Mouse (Mus musculus) embryonic facial prominence, embryonic 15.5 days (tissue): ENCODE results near the gene Nqo2. TPM values are rescaled to one million over a fixed set of nuclear protein-coding genes. Genes with fewer than 3 reads are reported as not detected.
A peak's percentile ranks its signal among the peaks of the same experiment; 100 is the strongest.
"Not testable (repeated sequence)": the region's sequence is repeated elsewhere in the genome, so short reads cannot be mapped to it uniquely, and the experiment has no call there.

ENCODE experiments used
- ATAC-seq: fragments of 200-750 bp; cut with Nextera tagmentation; 2 replicates; pipeline ENCODE4 v1.8.0; 2017; ENCODE audit warnings: low read depth, moderate TSS enrichment; ENCODE audit not compliant: insufficient number of reproducible peaks, low FRiP score, low TSS enrichment
- H3K27ac ChIP-seq: fragments of 300-500 bp; sonication (generic); replicated peaks from 2 replicates; pipeline ENCODE4 v1.5.1; 2015; ENCODE audit warnings: mild to moderate bottlenecking, inconsistent platforms
- H3K27me3 ChIP-seq: fragments of 300-500 bp; sonication (generic); 2 replicates; pipeline ENCODE4 v1.6.1; 2015; ENCODE audit warnings: inconsistent platforms
- H3K36me3 ChIP-seq: fragments of 300-500 bp; sonication (generic); 2 replicates; pipeline ENCODE4 v1.6.1; 2015; ENCODE audit warnings: mild to moderate bottlenecking, inconsistent platforms
- H3K4me1 ChIP-seq: fragments of 300-500 bp; sonication (generic); 2 replicates; pipeline ENCODE4 v1.6.1; 2015; ENCODE audit warnings: inconsistent platforms
- H3K4me2 ChIP-seq: fragments of 300-500 bp; sonication (generic); replicated peaks from 2 replicates; pipeline ENCODE4 v1.6.1; 2015; ENCODE audit warnings: mild to moderate bottlenecking, inconsistent platforms
- H3K4me3 ChIP-seq: fragments of 300-500 bp; sonication (generic); replicated peaks from 2 replicates; pipeline ENCODE4 v1.5.1; 2015; ENCODE audit warnings: mild to moderate bottlenecking, inconsistent platforms
- H3K9ac ChIP-seq: fragments of 300-500 bp; sonication (generic); 2 replicates; pipeline ENCODE4 v1.6.1; 2015; ENCODE audit warnings: inconsistent platforms
- H3K9me3 ChIP-seq: fragments of 300-500 bp; sonication (generic); replicated peaks from 2 replicates; pipeline ENCODE4 v1.6.1; 2016; ENCODE audit warnings: inconsistent platforms
- WGBS: fragments of 180-500 bp; shearing (Covaris S2); methylation state at CpG from one replicate; pipeline ENCODE4 v1.1.7; 2015; 5-methylcytosine and 5-hydroxymethylcytosine counted together
- polyA plus RNA-seq: library from polyadenylated mRNA; unstranded; fragments of >200 nt; fragmentation: Nextera tagmentation; extraction: Ambion mirVana; gene quantifications from 2 replicates; pipeline ENCODE4 v1.2.1, GENCODE M21; 2015

Nqo2 gene
- 15.8 and 19.1 TPM in 2 replicates for polyA plus RNA-seq

DNA sequence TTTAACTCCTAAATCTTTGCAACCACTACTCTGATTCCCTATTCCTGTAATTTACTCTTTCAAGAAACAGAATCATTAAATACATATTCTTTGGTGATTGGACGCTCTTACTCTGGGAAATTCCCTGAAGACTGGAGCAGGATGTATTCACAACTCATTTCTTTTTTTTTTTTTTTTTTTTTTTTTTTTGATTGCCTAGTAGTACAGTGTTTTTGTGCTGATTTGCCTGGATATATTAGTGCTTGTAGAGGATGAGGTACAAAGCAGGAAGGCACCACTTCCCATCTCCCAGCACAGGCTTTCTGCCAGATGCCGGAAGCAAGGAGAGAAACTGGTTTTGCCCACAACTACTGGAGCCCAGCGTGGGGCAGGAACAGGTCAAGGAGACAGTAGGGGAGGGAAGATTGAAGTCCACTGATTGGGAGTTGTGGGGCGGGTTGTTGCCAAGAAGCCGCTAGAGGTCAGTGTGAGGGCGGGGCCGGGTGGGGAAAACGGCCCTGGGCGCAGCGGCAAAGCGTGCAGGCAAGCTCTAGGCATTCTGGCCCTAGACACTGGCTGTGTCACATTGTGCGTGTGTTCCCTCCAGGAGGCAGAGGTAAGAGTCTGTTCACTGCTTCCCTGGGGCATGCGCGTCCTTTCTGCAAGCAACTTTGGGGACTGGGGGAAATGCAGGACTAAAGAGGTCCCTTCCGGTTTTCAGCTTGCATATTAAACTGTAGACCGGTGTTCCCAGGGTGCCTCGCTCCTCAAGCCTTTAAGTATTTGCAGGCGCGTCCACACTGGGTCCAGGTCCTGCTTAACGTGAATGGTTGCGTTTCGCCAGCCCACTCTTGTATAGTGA is at the start of gene Nqo2:
TSS of gene Nqo2 (plus strand) at position 482 of the 841 bp plus-strand sequence.
- 1% methylated on average over 22 of the region's 22 CpGs for WGBS
- no peaks in the 10 kb centered on the region for H3K9me3 ChIP-seq
- H3K27ac ChIP-seq = peak within 1 kb of the TSS; percentile 86
- H3K27me3 ChIP-seq = no peaks in the 10 kb centered on the region
- peak within 1 kb of the TSS; percentile 60 for H3K4me2 ChIP-seq
- H3K4me3 ChIP-seq = peak within 1 kb of the TSS; percentile 60
- peaks cover 8% of the 10 kb centered on the region; the same call in 1 of the 2 replicates for H3K4me1 ChIP-seq
- H3K9ac ChIP-seq = peak within 1 kb of the TSS; percentile 48
- peak; percentile 77 for ATAC-seq
- H3K36me3 ChIP-seq = no peaks in the 10 kb centered on the region

DNA sequence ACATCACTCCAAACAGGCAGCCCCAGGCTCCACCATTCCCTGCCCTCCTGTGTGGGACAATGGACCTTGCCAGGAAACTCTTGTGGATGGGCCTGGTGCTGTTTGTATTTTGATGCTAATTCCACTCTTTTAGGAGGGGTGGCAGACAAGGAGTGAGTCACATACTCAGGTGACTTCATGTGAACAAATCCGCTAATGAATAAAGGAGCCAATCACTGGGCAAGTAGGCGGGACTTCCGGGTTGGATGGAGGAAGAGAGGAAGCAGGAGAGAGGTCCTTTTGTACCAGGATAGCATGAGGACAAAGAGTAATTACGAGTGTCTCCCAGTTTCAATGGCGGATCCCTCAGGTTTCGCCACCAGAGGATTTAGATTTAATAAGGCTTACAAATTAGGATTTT is 43.4 kb upstream of the Nqo2 start:
- ATAC-seq = no peak
- WGBS = 90% methylated on average over 6 of the region's 6 CpGs
- peaks cover 50% of the 10 kb centered on the region for H3K36me3 ChIP-seq
- no peaks in the 10 kb centered on the region for H3K4me1 ChIP-seq
- H3K27me3 ChIP-seq = no peaks in the 10 kb centered on the region
- H3K9ac ChIP-seq = no peak overlapping the region
- no peak overlapping the region for H3K4me2 ChIP-seq
- H3K4me3 ChIP-seq = no peak overlapping the region
- H3K27ac ChIP-seq = no peak overlapping the region
- no peaks in the 10 kb centered on the region for H3K9me3 ChIP-seq

DNA sequence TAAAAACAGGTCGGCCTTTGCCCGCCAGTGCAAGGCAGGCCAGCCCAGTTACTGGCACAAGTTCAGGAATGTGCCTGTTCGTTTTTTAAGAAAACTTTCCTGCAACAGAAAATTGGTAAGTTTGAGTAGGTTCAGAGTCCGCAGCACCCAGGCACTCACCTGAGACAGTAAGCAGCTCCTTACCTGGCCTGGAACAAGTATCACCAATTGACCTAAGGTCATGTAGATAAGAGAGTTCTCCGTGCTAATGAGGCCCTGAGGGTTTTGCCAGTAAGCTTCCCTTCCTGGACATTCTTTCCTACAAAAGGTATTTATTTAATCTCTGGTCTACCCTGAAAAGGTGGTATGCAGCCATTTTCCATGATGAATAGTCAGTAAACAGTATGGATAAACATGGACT is 42.8 kb upstream of the Nqo2 start:
- peaks cover 50% of the 10 kb centered on the region for H3K36me3 ChIP-seq
- H3K4me1 ChIP-seq = no peaks in the 10 kb centered on the region
- H3K27me3 ChIP-seq = no peaks in the 10 kb centered on the region
- H3K9ac ChIP-seq = no peak overlapping the region
- no peak overlapping the region for H3K27ac ChIP-seq
- no peak overlapping the region for H3K4me3 ChIP-seq
- 75% methylated on average over 5 of the region's 5 CpGs for WGBS
- no peak for ATAC-seq
- H3K4me2 ChIP-seq = no peak overlapping the region
- H3K9me3 ChIP-seq = no peaks in the 10 kb centered on the region

DNA sequence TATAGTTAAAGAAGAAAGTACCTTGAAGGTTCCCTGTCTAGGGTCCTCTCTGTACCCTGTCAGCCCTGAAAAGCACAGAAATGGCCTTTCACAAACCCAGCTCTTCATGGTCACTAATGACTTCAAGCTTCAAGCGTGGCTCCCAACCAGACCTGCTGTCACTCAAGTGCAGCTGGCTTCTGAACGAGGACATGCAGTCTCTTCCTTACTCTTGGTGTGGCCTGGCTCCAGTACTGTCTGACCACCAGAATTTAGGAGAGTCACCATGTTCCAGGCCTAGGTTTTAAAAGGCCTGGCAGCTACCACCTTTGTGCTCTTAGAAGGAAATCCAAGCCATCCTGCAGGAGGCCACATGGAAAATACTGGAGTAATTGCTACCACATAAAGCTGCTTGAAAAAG is 34.2 kb upstream of the Nqo2 start:
- no peaks in the 10 kb centered on the region for H3K27me3 ChIP-seq
- H3K9ac ChIP-seq = no peak overlapping the region
- 65% methylated on average over 2 of the region's 2 CpGs for WGBS
- no peaks in the 10 kb centered on the region for H3K9me3 ChIP-seq
- peaks cover 26% of the 10 kb centered on the region; the same call in 1 of the 2 replicates for H3K36me3 ChIP-seq
- H3K4me2 ChIP-seq = no peak overlapping the region
- no peak overlapping the region for H3K4me3 ChIP-seq
- H3K4me1 ChIP-seq = peaks cover 10% of the 10 kb centered on the region
- H3K27ac ChIP-seq = no peak overlapping the region
- ATAC-seq = no peak

DNA sequence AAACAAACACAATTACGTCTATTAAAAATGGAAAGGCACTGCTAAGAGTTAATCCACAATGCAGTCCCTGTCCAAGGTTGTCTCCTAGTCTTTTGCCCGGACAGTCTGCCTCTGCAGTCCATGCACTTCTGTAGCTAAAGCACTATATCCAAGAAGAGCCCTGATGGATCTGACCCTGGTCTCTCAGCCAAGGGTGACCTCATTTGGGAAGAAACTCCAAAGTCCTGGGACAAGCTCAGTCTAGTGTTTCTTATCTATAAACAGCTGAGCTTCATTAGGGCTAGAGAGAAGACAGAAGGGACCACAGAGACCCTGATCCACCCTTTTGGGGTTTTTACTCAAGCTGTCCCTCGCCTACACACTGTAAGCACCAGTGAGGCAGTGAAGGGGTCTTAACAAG is 33.6 kb upstream of the Nqo2 start:
- Histone ChIP-seq H3K9ac (no peak overlapping the region), H3K27me3 (no peaks in the 10 kb centered on the region), H3K4me2 (no peak overlapping the region), H3K4me3 (no peak overlapping the region), H3K9me3 (no peaks in the 10 kb centered on the region), H3K27ac (no peak overlapping the region), H3K4me1 (peaks cover 13% of the 10 kb centered on the region), H3K36me3 (peaks cover 21% of the 10 kb centered on the region; the same call in 1 of the 2 replicates)
- no peak for ATAC-seq
- 71% methylated on average over 3 of the region's 3 CpGs for WGBS

DNA sequence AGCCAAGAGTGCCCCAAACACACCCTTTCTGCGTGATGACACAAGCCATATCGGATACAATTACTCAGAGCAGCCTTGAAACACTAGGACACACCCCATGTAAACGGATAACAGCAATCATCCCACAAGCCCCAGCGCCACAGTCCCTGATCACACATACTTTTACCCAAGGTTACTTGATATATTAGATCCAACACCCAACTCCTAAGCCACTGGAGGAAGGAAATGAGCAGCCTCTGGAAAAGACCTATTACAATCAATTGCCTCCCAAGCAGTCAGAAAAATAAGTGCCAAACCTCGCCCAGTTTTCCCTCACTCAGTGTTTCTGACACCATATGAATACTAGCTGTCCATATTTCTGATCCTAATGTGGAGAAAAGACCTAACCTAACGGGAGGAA is 29.7 kb upstream of the Nqo2 start:
- H3K27ac ChIP-seq = no peak overlapping the region
- H3K4me2 ChIP-seq = peak overlapping the region; percentile 80
- 48% methylated on average over 6 of the region's 6 CpGs for WGBS
- peak overlapping the region; percentile 77 for H3K4me3 ChIP-seq
- no peaks in the 10 kb centered on the region for H3K9me3 ChIP-seq
- no peaks in the 10 kb centered on the region for H3K27me3 ChIP-seq
- 0 out of 2 replicates have a peak, but pooled peaks cover 13% of the 10 kb centered on the region for H3K36me3 ChIP-seq
- H3K9ac ChIP-seq = no peak overlapping the region
- ATAC-seq = no peak
- H3K4me1 ChIP-seq = peaks cover 19% of the 10 kb centered on the region

DNA sequence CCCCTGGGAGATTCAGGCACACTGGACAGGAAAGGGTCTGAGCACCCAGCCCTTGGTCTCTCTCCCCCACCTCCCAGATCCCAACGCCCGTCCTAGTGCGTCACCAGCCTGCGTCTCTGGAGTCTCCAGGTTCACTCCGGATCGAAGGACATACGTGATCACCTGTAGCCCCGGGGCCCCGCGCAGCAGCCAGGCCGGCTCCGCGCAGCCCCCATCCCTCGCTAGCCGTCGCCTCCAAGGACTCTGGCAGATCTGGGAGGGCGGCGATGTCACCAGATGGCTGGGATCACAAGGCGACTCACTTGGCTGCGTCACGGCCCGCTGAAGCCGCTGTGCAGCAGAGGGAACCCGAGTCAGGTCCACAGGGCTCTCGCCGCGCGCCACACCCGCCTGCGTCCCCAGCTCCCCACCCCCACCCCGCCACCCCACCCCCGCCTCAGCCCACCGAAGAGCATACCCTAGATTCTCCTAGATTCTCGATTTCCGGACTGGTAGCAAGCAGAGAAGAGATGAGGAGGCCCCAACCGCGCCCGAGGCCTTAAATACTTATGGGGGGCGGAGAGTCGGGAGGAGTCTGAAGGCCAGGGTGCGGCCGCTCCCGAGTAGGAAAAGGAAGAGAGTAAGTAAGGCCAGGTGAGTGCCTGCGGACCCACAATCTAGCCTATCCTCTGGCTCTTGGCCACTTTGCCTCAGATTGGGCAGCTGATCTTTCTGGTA is 28.9 kb upstream of the Nqo2 start:
- under 1% methylated on average over 44 of the region's 44 CpGs for WGBS
- Histone ChIP-seq H3K4me1 (peaks cover 19% of the 10 kb centered on the region), H3K4me2 (peak overlapping the region; percentile 80), H3K36me3 (0 out of 2 replicates have a peak, but pooled peaks cover 5% of the 10 kb centered on the region), H3K27me3 (no peaks in the 10 kb centered on the region), H3K4me3 (peak overlapping the region; percentile 77), H3K9me3 (no peaks in the 10 kb centered on the region), H3K9ac (peak overlapping the region; percentile 68), H3K27ac (peak overlapping the region; percentile 55)
- ATAC-seq = peak; percentile 83

DNA sequence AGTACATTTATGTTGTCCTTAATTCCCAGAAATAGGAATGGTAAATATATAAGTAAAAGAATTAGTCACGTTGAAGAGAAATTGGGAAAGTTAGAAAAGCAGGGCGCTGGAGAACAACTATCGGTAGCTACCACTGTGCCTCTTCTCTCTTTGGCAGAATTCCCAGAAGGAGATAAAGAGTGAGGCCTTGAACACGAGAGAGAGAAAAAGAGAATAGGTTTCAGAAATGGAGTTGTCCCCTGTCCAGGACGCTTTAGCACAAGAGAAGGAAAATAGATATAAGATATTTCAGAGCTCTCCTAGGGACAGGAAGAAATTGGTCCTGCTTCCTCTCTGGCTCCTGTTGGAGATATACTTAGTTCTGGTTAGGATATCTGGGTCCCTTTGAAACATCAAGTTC is 27.3 kb upstream of the Nqo2 start:
- H3K9me3 ChIP-seq = no peaks in the 10 kb centered on the region
- peaks cover 19% of the 10 kb centered on the region for H3K4me1 ChIP-seq
- WGBS = 69% methylated on average over 5 of the region's 5 CpGs
- no peaks in the 10 kb centered on the region for H3K36me3 ChIP-seq
- no peak overlapping the region for H3K4me2 ChIP-seq
- no peak overlapping the region for H3K27ac ChIP-seq
- no peak for ATAC-seq
- H3K9ac ChIP-seq = no peak overlapping the region
- no peaks in the 10 kb centered on the region for H3K27me3 ChIP-seq
- no peak overlapping the region for H3K4me3 ChIP-seq

DNA sequence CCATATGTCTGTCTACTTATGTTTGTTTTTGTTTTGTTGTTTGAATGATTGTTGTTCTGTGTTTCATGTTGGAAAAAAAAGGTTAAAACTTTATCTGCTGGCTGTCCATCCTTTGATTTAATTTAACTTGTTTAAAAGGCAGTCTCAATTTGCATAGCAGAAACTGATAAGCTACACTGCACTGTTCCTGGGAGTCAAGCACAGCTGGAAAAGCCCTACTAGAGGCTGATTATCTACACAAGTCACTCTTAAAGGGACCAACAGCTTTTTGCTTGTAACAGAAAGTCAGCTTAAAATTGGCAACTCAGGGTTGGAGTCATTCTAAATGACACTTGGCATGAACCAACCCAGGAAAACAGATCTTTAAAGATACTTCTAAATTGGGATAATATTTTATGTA is 26.9 kb upstream of the Nqo2 start:
- peaks cover 19% of the 10 kb centered on the region for H3K4me1 ChIP-seq
- not testable (repeated sequence) for H3K27ac ChIP-seq, H3K4me3 ChIP-seq, H3K9ac ChIP-seq, H3K27me3 ChIP-seq, H3K36me3 ChIP-seq, ATAC-seq, H3K4me2 ChIP-seq, H3K9me3 ChIP-seq

DNA sequence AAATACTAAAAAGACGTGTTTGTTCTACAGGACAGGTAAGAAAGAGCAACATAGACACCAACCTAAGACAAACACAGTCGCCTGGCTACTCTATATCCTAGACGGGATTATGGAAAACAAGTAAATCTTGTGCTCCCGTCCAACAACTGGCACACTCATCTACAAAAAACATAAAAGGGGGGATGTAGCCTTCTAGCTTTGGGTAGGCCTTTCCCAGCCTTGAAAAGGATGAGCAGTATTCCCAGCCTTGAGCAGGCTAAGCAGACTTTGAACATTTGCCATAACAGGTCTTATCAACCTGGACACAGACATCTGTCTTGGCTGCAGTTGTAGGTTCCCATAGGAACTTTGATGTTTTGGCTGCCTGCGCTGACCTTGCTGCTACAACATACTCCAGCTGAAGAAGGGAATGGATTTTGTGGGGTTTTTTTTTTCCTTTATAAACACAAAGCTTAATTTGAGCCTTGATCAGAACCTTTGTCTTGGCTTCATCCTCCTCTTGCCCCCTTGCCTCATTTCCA is 23.1 kb upstream of the Nqo2 start:
- Histone ChIP-seq H3K4me3 (no peak overlapping the region), H3K4me2 (no peak overlapping the region), H3K4me1 (0 out of 2 replicates have a peak, but pooled peaks cover 2% of the 10 kb centered on the region), H3K27ac (no peak overlapping the region), H3K9me3 (no peaks in the 10 kb centered on the region), H3K36me3 (no peaks in the 10 kb centered on the region), H3K27me3 (no peaks in the 10 kb centered on the region), H3K9ac (no peak overlapping the region)
- WGBS = 91% methylated on average over 5 of the region's 5 CpGs
- no peak for ATAC-seq

DNA sequence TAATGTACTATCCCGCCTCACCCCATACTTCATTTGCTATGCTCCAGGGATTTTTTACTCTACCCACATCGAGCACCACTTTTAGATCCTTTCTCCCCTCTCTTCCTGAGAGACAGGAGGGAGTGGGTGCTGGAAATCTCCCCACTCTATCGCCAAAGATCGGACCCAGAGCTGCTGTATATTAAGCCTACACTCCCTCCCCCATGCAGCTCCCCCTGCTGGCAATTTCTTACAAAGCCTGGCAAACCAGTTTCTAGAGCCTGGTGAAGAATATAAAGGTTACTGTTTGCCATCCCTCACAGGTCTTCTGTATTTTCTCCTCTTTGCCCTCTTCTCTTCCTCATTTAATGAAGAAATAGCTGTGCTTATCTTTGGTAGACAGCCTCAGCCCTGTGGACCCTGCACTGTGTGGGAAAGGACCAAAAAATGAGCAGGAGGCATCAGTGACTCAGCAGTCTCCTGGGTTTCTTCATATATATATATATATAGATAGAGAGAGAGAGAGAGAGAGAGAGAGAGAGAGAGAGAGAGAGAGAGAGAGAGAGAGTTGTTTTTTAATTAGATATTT is 22.2 kb upstream of the Nqo2 start:
- Histone ChIP-seq H3K9ac (no peak overlapping the region), H3K27me3 (no peaks in the 10 kb centered on the region), H3K4me1 (no peaks in the 10 kb centered on the region), H3K27ac (no peak overlapping the region), H3K9me3 (no peaks in the 10 kb centered on the region), H3K4me3 (no peak overlapping the region), H3K4me2 (no peak overlapping the region), H3K36me3 (no peaks in the 10 kb centered on the region)
- WGBS = 44% methylated on average over 4 of the region's 4 CpGs
- no peak for ATAC-seq
